Mouse (Mus musculus): ENCODE data around the gene Gm20388. TPM values are rescaled to one million over a fixed set of nuclear protein-coding genes. Genes with fewer than 3 reads are reported as not detected.

Gm20388 gene
- polyA plus RNA-seq, 1 experiment from 2014 or later = not detected

- Histone ChIP-seq H3K4me1 (replicated peaks; ENCODE audit: control insufficient read depth, insufficient read depth) (no peaks in the 10 kb centered on the region; the same call in 1 of the 2 replicates), H3K36me3 (ENCODE audit: control insufficient read depth, insufficient read depth, low read length) (no peaks in the 10 kb centered on the region), H3K9me3 (ENCODE audit: control insufficient read depth, low read length) (no peaks in the 10 kb centered on the region), H3K9ac (ENCODE audit: low read length) (no peak overlapping the region), H3K4me2 (replicated peaks; ENCODE audit: low read depth) (no peak overlapping the region), H3K27ac (replicated peaks) (no peak overlapping the region), H3K4me3 (ENCODE audit: low read depth, low read length) (no peak overlapping the region), H3K27me3 (ENCODE audit: control insufficient read depth, insufficient read depth, low read length) (no peaks in the 10 kb centered on the region)
- TF ChIP-seq EP300 (optimal IDR thresholded peaks at IDR 0.05) (no peak), CTCF (IDR thresholded peaks at IDR 0.05; ENCODE audit: low read depth) (no peak)
- 57% methylated on average over 14 of the region's 14 CpGs for WGBS
- DNase-seq (ENCODE audit: low spot score) (no peak), ATAC-seq (ENCODE audit: low FRiP score, low TSS enrichment) (no peak)
These were observed 1345.2 kb downstream of the Gm20388 start for GRCm38 (mm10) chr8:121255727-121256265.

- Histone ChIP-seq H3K4me1 (replicated peaks; ENCODE audit: control insufficient read depth, insufficient read depth) (no peaks in the 10 kb centered on the region; the same call in 1 of the 2 replicates), H3K4me3 (ENCODE audit: low read depth, low read length) (no peak overlapping the region), H3K36me3 (ENCODE audit: control insufficient read depth, insufficient read depth, low read length) (no peaks in the 10 kb centered on the region), H3K27ac (replicated peaks) (no peak overlapping the region), H3K9ac (ENCODE audit: low read length) (no peak overlapping the region), H3K9me3 (ENCODE audit: control insufficient read depth, low read length) (no peaks in the 10 kb centered on the region), H3K27me3 (ENCODE audit: control insufficient read depth, insufficient read depth, low read length) (no peaks in the 10 kb centered on the region), H3K4me2 (replicated peaks; ENCODE audit: low read depth) (no peak overlapping the region)
- TF ChIP-seq CTCF (IDR thresholded peaks at IDR 0.05; ENCODE audit: low read depth) (no peak), EP300 (optimal IDR thresholded peaks at IDR 0.05) (no peak)
- DNase-seq (ENCODE audit: low spot score) (peak; percentile 32), ATAC-seq (ENCODE audit: low FRiP score, low TSS enrichment) (peak; percentile 18; the same call in 1 of the 2 replicates)
- whole genome bisulfite sequencing = 30% methylated on average over 21 of the region's 21 CpGs
These were observed 1347.6 kb downstream of the Gm20388 start for GRCm38 (mm10) chr8:121258126-121258792.

- peak; percentile 73 for ATAC-seq (ENCODE audit: low FRiP score, low TSS enrichment)
These were observed 1352.2 kb downstream of the Gm20388 start for GRCm38 (mm10) chr8:121262728-121263389.

GRCm38 (mm10) chr8:121263390-121263775, 1352.7 kb downstream of the Gm20388 start:
- H3K4me2 ChIP-seq (replicated peaks; ENCODE audit: low read depth) = peak overlapping the region; percentile 12; the same call in 1 of the 2 replicates
- H3K36me3 ChIP-seq (ENCODE audit: control insufficient read depth, insufficient read depth, low read length) = no peaks in the 10 kb centered on the region
- H3K4me1 ChIP-seq (replicated peaks; ENCODE audit: control insufficient read depth, insufficient read depth) = no peaks in the 10 kb centered on the region; the same call in 1 of the 2 replicates
- ATAC-seq (ENCODE audit: low FRiP score, low TSS enrichment) (peak; percentile 59), DNase-seq (ENCODE audit: low spot score) (peak; percentile 74)
- no peak for TF ChIP-seq EP300 (optimal IDR thresholded peaks at IDR 0.05)
- TF ChIP-seq CTCF (IDR thresholded peaks at IDR 0.05; ENCODE audit: low read depth) = no peak
- no peak overlapping the region for H3K9ac ChIP-seq (ENCODE audit: low read length)
- no peaks in the 10 kb centered on the region for H3K9me3 ChIP-seq (ENCODE audit: control insufficient read depth, low read length)
- WGBS = 29% methylated on average over 14 of the region's 14 CpGs
- H3K27ac ChIP-seq (replicated peaks) = peak overlapping the region; percentile 70
- H3K4me3 ChIP-seq (ENCODE audit: low read depth, low read length) = no peak overlapping the region
- H3K27me3 ChIP-seq (ENCODE audit: control insufficient read depth, insufficient read depth, low read length) = no peaks in the 10 kb centered on the region

More at GRCm38 (mm10) chr8:121262728-121263389, 1352.2 kb downstream of the Gm20388 start:
- Histone ChIP-seq H3K4me2 (replicated peaks; ENCODE audit: low read depth) (peak overlapping the region; percentile 12), H3K9me3 (ENCODE audit: control insufficient read depth, low read length) (no peaks in the 10 kb centered on the region), H3K9ac (ENCODE audit: low read length) (no peak overlapping the region), H3K4me1 (replicated peaks; ENCODE audit: control insufficient read depth, insufficient read depth) (no peaks in the 10 kb centered on the region; the same call in 1 of the 2 replicates), H3K27ac (replicated peaks) (peak overlapping the region; percentile 56), H3K27me3 (ENCODE audit: control insufficient read depth, insufficient read depth, low read length) (no peaks in the 10 kb centered on the region), H3K4me3 (ENCODE audit: low read depth, low read length) (no peak overlapping the region), H3K36me3 (ENCODE audit: control insufficient read depth, insufficient read depth, low read length) (no peaks in the 10 kb centered on the region)
- no peak for TF ChIP-seq EP300 (optimal IDR thresholded peaks at IDR 0.05)
- no peak for TF ChIP-seq CTCF (IDR thresholded peaks at IDR 0.05; ENCODE audit: low read depth)
- DNase-seq (ENCODE audit: low spot score) = peak; percentile 73
- 51% methylated on average over 21 of the region's 21 CpGs for WGBS

GRCm38 (mm10) chr8:121264260-121264659, 1353.6 kb downstream of the Gm20388 start:
- H3K27ac ChIP-seq (replicated peaks) = peak overlapping the region; percentile 70
- WGBS = 48% methylated on average over 9 of the region's 9 CpGs
- H3K4me1 ChIP-seq (replicated peaks; ENCODE audit: control insufficient read depth, insufficient read depth) = no peaks in the 10 kb centered on the region
- no peaks in the 10 kb centered on the region for H3K9me3 ChIP-seq (ENCODE audit: control insufficient read depth, low read length)
- no peak overlapping the region for H3K4me3 ChIP-seq (ENCODE audit: low read depth, low read length)
- H3K36me3 ChIP-seq (ENCODE audit: control insufficient read depth, insufficient read depth, low read length) = no peaks in the 10 kb centered on the region
- H3K27me3 ChIP-seq (ENCODE audit: control insufficient read depth, insufficient read depth, low read length) = no peaks in the 10 kb centered on the region
- H3K9ac ChIP-seq (ENCODE audit: low read length) = no peak overlapping the region
- TF ChIP-seq EP300 (optimal IDR thresholded peaks at IDR 0.05) (no peak), CTCF (IDR thresholded peaks at IDR 0.05; ENCODE audit: low read depth) (no peak)
- peak; percentile 36 for DNase-seq (ENCODE audit: low spot score)
- no peak overlapping the region for H3K4me2 ChIP-seq (replicated peaks; ENCODE audit: low read depth)
- no peak for ATAC-seq (ENCODE audit: low FRiP score, low TSS enrichment)
